Mouse (Mus musculus) erythroblast, adult 5-6 weeks (primary cell): ENCODE measurements around the gene Sstr1. TPM values are rescaled to one million over a fixed set of nuclear protein-coding genes. Genes with fewer than 3 reads are reported as not detected.

ENCODE experiments used
- ATAC-seq: replicated peaks from 2 replicates; pipeline ENCODE4 v1.8.0; 2016; ENCODE audit warnings: moderate number of reproducible peaks, mild to moderate bottlenecking, moderate TSS enrichment, inconsistent platforms; ENCODE audit not compliant: poor library complexity, low FRiP score, severe bottlenecking
- total RNA-seq, 2 experiments: library from RNA; stranded (forward) in 1 of 2; stranded (reverse) in 1 of 2; fragments of 150-400 nt in 1 of 2; fragments of 200-764, 138-1000 nt in 1 of 2; gene quantifications; 2 replicates each; pipeline versions ENCODE4 v1.2.3 to v1.2.4; 2015 to 2017; ENCODE audit warnings: low replicate concordance in 2 of 2

Sstr1 gene
- not detected in 2 replicates for total RNA-seq (2015; ENCODE audit: low replicate concordance)
- total RNA-seq (2017; ENCODE audit: low replicate concordance): not detected in 2 replicates

DNA sequence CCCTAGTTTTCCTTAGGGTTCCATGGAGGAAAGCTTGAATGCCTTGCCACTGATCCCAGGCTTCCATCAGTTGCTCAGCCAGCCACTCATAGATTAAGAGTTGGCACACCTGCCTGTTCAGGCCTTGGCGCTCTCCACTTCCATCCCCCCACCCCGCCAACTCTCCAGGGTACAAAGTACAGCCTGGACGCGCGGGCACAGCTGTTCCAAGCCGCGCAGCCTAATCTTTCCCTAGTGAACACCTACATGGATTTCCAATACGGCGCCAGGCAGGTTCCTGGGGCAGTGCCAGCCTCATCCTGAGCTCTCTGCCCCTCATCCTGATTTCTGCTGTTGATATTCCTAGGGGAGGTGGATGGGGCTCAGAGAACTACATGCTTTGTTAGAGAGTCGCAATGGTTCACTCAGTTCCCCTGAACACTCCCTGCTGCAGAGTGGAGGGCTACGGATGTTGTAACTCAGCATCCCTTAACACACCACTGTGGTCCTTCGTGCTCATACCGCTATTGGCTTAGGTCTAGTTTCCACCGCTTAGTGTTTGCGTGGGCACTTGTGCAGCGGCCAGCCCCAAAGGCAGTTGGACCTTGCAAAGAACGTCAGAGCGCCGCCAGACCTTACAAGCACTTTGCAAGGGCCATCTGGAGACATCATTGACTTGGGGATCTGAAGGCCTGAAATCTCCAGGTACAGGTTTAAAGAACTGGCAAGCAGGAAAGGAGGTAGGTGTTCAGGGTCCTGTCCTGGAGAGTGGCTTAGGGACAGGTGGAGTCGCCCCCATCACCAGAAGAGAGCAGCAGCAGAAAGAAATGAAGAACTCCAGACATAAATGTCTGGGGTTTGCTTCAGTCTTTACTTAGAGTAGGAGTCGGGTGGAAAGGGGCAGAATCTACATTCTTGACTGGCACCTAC, at the start of gene Sstr1:
Sstr1 (plus strand) TSS at position 610 of the 909 bp plus-strand sequence.
- no peak for ATAC-seq

GRCm38 (mm10) chr12:58198810-58199209, 12.8 kb upstream of the Sstr1 start:
- no peak for ATAC-seq

DNA sequence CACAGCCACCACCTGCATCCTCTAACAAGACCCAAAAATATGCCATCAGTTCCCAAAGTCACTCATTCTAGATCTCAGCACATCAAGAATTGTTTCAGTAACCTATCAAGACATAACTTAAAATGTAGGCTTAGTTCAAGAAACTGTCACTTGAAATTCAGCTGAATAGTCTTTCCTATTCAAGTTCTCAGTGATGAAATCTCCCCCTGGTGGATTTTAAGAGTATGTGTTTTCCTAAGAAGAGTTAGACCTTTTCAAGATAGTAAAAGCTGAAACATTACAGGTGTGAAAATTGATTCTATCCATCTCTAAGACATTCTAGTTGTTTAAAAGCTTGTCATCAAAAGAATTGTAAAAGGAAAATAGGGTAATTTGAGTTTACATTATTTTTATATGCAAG, 10.4 kb upstream of the Sstr1 start:
- no peak for ATAC-seq

DNA sequence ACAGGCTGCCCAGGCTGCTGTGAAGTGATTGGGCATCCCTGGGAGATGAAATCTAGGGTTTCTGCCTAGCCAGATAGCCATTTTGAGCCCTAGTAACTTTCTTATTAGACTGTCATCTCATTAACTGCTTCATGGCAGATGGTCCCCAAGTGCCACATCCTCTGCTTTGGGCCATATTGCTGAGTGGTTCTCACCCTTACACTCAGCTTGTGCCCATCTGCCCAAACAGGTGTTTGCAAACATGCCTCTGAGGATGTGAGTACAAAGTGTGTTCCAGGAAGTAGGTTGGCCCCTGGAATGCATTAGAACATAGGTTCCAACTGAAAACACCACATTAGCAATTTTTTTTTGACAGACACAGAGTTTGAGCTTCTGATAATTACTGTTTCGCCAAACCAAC, 3.6 kb upstream of the Sstr1 start:
- no peak for ATAC-seq

GRCm38 (mm10) chr12:58212261-58212923, 820 bp downstream of the Sstr1 start:
- ATAC-seq: no peak

GRCm38 (mm10) chr12:58212924-58213450, 1.4 kb downstream of the Sstr1 start:
- no peak for ATAC-seq

- ATAC-seq: no peak
These were observed 2.1 kb downstream of the Sstr1 start for GRCm38 (mm10) chr12:58213451-58214288.

DNA sequence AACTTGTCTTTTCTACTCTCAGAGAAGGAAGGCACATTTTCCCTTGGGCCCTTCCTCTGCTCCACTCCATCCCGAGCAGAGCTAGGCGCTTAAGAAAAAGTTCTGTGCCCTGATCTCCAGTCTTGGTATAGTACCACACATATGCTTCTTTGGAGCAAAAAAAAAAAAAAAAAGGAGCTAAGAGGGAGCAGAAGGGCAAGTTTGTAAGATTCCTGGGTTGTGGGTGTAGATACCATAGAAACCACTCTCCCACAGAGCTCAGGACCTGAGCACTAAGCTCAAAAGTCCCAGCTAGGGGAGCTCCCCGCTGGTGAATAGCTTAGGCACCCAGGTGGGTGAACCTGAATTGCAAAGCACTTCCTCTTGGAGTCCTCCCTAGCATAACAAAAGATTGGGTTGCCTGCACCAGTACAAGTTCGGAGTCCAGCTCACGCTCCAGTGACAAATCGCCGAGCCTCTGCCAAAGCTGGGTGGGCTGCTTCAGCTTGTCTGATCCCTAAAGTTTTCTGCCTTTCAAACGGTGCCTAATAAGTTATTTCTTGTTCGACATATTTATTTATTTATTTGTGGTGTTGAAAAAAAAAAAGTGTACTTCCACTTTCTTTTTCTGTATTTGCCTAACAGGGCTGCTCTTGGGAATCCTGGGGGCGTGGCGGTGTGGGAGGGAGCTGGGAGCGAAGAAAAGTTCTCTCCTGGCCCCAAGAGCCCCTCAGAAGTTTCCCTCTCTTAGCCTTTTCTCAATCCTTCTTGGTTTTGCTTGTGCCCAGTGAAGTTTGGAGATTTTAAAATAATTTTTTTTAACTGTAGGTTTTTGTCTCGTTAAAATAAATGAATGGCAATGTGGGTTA, 2.9 kb downstream of the Sstr1 start:
- ATAC-seq: no peak

DNA sequence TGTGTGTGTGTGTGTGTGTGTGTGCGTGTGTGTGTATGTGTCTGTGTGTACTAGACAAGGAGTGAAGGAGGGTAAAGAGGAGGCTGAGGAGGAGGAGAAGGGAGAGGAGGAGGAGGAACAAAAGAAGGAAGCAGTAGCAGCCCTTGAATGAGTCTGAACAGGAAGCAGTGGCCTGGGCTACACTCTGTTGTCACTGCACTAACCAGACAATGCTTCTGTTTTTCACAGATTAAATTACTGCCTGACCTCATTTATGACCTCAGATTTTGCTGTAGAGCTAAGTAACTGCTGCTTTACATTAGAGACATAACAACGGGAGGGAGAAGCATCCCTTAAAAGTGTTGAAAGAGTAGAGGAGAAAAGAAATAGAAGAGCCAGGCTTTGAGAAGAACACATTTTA, 4.6 kb downstream of the Sstr1 start:
- ATAC-seq: no peak

DNA sequence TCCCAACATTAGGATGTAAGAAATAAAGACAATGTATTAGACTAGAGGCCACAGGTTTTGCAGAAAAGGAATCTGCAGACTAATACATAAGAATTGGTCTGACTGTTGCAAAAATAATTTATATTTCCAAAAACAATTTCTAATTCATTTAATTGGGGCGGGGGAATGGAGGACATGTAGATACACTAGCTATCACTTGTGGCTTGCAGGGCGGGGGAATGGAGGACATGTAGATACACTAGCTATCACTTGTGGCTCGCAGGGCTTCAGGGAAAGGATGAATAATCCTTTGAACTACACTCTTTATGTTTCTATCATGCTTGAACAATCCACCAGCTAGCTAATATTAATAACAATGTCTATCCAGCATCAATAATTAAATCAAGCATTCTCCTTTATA, 7.5 kb downstream of the Sstr1 start:
- ATAC-seq: no peak

DNA sequence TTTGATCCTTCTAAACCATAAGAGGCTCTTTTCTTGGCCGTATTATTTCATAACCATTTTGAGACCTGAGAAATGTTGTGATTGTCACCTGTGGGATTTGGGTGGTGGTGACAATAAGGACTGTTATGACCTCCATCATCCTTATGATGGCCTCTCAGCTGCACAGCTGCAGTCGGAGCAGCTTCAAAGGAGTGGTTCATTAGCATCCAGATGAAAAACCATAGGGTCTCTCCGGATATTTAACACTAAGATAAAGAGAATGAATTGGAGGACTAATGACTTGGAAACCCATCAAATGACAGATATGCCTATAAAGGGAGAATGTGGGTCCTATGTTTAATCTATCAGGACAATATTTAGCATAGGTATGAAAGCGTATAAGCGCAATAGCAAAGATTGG, 14.1 kb downstream of the Sstr1 start:
- ATAC-seq: no peak

DNA sequence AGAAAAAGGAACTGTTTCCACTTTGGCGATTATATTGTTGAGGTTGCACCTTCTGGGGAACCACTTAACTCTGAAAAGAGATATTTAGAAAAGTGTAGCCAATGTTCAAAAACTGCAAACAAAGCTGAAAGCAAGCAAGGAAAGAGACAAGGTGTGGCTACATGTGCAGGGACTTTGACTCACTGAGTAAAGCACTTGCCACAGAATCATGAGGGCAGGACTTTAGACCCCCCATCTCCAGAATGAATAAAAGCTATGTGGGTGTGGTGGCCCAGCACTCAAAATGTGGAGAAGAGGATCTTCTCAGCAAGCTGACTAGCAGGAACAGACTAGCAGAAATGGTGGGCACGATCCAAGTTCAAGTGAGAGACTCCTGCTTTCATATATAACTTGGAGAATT, 20.9 kb downstream of the Sstr1 start:
- no peak for ATAC-seq

- ATAC-seq: no peak
These were observed 40.3 kb downstream of the Sstr1 start for GRCm38 (mm10) chr12:58251901-58252300.

Other genes starting within 250 kb of the Sstr1 start
- gene Clec14a, start 57.5 kb downstream of the Sstr1 start, total RNA-seq (2015; ENCODE audit: low replicate concordance): not detected in 2 replicates
- gene Clec14a, start 57.5 kb downstream of the Sstr1 start, total RNA-seq (2017; ENCODE audit: low replicate concordance): not detected in 2 replicates